Mouse (Mus musculus) liver, adult 10 weeks (tissue): ENCODE measurements around the gene Bcl9l. TPM values are rescaled to one million over a fixed set of nuclear protein-coding genes. Genes with fewer than 3 reads are reported as not detected.

Experiments
- polyA plus RNA-seq: library from polyadenylated mRNA; stranded (reverse); fragments of 350-450 nt; fragmentation: Illumina TruSeq; extraction: RNeasy Lipid Tissue Mini Kit (QIAGEN cat#74804); gene quantifications from one replicate; pipeline ENCODE4 v1.2.3, GENCODE M21; 2014; ENCODE audit warnings: low read depth, low replicate concordance

Bcl9l gene
- 0.82 TPM for polyA plus RNA-seq

DNA sequence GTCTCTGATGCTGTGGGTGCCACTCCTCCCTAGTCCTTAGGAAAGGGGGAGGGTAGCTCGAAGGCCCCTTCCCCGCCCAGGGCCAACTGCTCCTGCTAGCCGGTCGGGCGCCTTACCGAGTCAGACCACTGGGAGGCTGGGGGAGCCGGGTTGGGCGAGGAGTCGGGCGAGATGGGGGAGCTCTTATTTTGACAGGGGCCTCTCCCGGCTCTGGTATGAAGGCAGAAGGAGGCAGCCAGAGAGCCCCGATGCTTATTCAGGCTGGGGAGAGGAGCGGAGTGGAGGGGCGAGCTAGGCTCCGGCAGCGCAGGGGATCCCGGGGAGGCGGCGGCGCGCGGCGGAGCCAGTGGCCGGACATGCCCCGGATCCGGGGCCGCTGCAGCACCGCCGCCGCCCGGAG lies at the start of gene Bcl9l:
Gene Bcl9l, plus strand, starts transcription at position 274 of the 400 bp plus-strand sequence.

DNA sequence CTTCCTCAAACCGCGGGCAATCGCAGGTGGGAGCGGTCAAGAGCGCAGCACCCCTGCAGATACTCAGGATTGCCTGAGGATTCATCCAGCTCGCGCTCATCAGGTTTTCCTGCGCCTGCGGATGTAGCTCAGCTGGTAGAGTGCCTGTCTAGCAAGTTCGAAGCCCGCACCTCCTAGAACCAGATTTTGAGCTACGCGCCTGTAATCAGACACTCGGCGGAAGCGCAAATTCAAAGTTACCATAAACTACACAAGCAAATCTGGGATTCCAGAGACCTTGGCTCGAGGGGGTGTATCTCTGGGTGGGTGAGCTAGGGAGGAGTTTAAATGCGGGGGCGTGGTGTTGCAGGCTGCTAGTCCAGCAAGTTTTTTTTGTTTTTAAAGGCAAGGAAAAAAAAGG lies 41.7 kb upstream of the Bcl9l start, which contains the start of gene Foxr1:
Gene Foxr1, minus strand, starts transcription at position 176 of the 400 bp plus-strand sequence.

DNA sequence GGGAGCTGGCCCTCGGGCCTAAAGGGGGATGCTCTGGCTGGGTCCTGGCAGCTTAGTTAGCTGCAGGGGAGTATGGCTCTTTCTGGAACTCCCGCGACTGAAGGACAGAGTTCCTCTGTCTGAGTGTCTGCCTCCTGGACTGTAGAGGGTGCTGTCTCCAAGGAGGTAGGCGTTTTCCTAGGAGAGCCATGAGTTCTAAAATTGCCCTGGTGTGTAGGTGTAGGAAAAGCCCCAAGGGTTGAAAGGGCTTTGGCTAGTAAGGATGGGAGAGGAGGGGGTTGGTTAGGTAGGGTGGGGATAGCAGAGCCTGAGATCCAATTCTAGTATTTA lies 27.8 kb upstream of the Bcl9l start, which contains the start of gene Upk2:
Gene Upk2, minus strand, starts transcription at position 86 of the 330 bp plus-strand sequence.

Other genes starting within 250 kb of the Bcl9l start
- gene Cbl, start 248.8 kb upstream of the Bcl9l start, polyA plus RNA-seq: 5.1 TPM
- gene Ccdc153, start 242.1 kb upstream of the Bcl9l start, polyA plus RNA-seq: not detected
- gene Pdzd3, start 231.4 kb upstream of the Bcl9l start, polyA plus RNA-seq: not detected
- 0.34 TPM for gene Nlrx1, start 214.2 kb upstream of the Bcl9l start, polyA plus RNA-seq
- not detected for gene Abcg4, start 194.2 kb upstream of the Bcl9l start, polyA plus RNA-seq
- gene Hinfp, start 177.2 kb upstream of the Bcl9l start, polyA plus RNA-seq: 6.5 TPM
- 2.1 TPM for gene C2cd2l, start 162.5 kb upstream of the Bcl9l start, polyA plus RNA-seq
- gene Dpagt1, start 156.8 kb upstream of the Bcl9l start, polyA plus RNA-seq: 14.6 TPM
- gene H2afx, start 148.1 kb upstream of the Bcl9l start, polyA plus RNA-seq: 1.0 TPM
- gene Hmbs, start 138.6 kb upstream of the Bcl9l start, polyA plus RNA-seq: 36.4 TPM
- gene Vps11, start 121.2 kb upstream of the Bcl9l start, polyA plus RNA-seq: 8.1 TPM
- 21.1 TPM for gene Hyou1, start 103.3 kb upstream of the Bcl9l start, polyA plus RNA-seq
- 32.4 TPM for gene Slc37a4, start 86.0 kb upstream of the Bcl9l start, polyA plus RNA-seq
- gene Rps25, start 75.7 kb upstream of the Bcl9l start, polyA plus RNA-seq: 495 TPM
- 20.4 TPM for gene Trappc4, start 75.2 kb upstream of the Bcl9l start, polyA plus RNA-seq
- 16.2 TPM for gene Ccdc84, start 64.3 kb upstream of the Bcl9l start, polyA plus RNA-seq
- gene Foxr1, start 41.7 kb upstream of the Bcl9l start, polyA plus RNA-seq: not detected
- not detected for gene Upk2, start 27.8 kb upstream of the Bcl9l start, polyA plus RNA-seq
- 0.24 TPM for gene Cxcr5, start 79.1 kb downstream of the Bcl9l start, polyA plus RNA-seq
- 60.4 TPM for gene Ddx6, start 122.1 kb downstream of the Bcl9l start, polyA plus RNA-seq
- 0.37 TPM for gene Treh, start 190.4 kb downstream of the Bcl9l start, polyA plus RNA-seq